Mouse (Mus musculus): ENCODE data around the gene Mdm2. TPM values are rescaled to one million over a fixed set of nuclear protein-coding genes. Genes with fewer than 3 reads are reported as not detected.

Mdm2 gene
- total and polyA plus RNA-seq, 3 experiments: 79.8 to 136 (median 112) TPM

GRCm38 (mm10) chr10:117639899-117640594 lies 70.5 kb downstream of the Mdm2 start:
- no peak for DNase-seq (ENCODE audit: extremely low read depth)
- peaks cover 4 to 7% of the 10 kb centered on the region in 2 experiments for H3K4me1 ChIP-seq (ENCODE audit: control insufficient read depth in 1 of 2, insufficient read depth in 2 of 2)
- H3K79me2 ChIP-seq (replicated peaks; ENCODE audit: control insufficient read depth, extremely low read depth, insufficient read depth, poor library complexity, severe bottlenecking): no peaks in the 10 kb centered on the region
- dilution Hi-C loops (cut with MboI; ENCODE audit: extremely low pct_ligation_motif_present, extremely low pct_unique_long_range_greater_than_20kb, low sequenced_read_pairs) (no loop called here), in situ Hi-C loops (cut with MboI; ENCODE audit: low pct_ligation_motif_present, low pct_unique_long_range_greater_than_20kb, low sequenced_read_pairs) (no loop called here)
- no peaks in the 10 kb centered on the region for H3K27me3 ChIP-seq (replicated peaks)
- no peak overlapping the region for H3K4me3 ChIP-seq (replicated peaks in 1 of 3; ENCODE audit: low read depth in 2 of 3, low read length in 2 of 3, poor library complexity in 1 of 3)
- peak overlapping the region; percentile 5; the same call in 1 of the 2 replicates for H3K4me2 ChIP-seq (ENCODE audit: insufficient read depth, low read depth, poor library complexity, severe bottlenecking)
- H3K9me3 ChIP-seq (replicated peaks; ENCODE audit: low read length): peaks cover 2% of the 10 kb centered on the region
- H3K27ac ChIP-seq (ENCODE audit: insufficient read depth, low read depth): no peak overlapping the region
- TF ChIP-seq USF1 (IDR thresholded peaks at IDR 0.05; ENCODE audit: low read depth, low read length): peak; percentile 53
- no peak for TF ChIP-seq RAD21 (IDR thresholded peaks at IDR 0.05; ENCODE audit: low read depth, low read length)
- TF ChIP-seq BHLHE40 (IDR thresholded peaks at IDR 0.05; ENCODE audit: low read depth, low read length): peak; percentile 70
- H3K36me3 ChIP-seq (replicated peaks in 1 of 2; ENCODE audit: control insufficient read depth in 1 of 2, insufficient read depth in 1 of 2, low read length in 1 of 2): no peaks in the 10 kb centered on the region
- no peak overlapping the region for H3K9ac ChIP-seq (ENCODE audit: insufficient read depth, low read depth)

DNA sequence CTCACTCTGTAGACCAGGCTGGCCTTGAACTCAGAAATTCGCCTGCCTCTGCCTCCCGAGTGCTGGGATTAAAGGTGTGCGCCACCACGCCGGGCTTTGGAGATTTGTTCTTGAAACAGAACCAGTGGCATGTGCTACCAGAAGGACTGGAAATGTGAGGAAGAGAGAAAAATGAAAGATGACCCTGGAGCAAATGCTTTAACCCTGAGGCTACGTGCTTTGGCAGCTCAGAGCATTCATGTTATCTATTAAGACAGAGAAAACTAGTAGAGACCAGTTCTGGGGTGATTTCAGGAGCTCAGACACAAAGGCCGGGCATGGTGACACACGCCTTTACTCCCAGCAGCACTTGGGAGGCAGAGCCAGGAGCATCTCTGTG lies 71.3 kb downstream of the Mdm2 start:
- H3K27me3 ChIP-seq (replicated peaks): no peaks in the 10 kb centered on the region
- dilution Hi-C loops (cut with MboI; ENCODE audit: extremely low pct_ligation_motif_present, extremely low pct_unique_long_range_greater_than_20kb, low sequenced_read_pairs): no loop called here

More for the DNA sequence above, 71.3 kb downstream of the Mdm2 start:
- Histone ChIP-seq H3K27ac (ENCODE audit: insufficient read depth, low read depth) (no peak overlapping the region), H3K4me3 (replicated peaks in 1 of 3; ENCODE audit: low read depth in 2 of 3, low read length in 2 of 3, poor library complexity in 1 of 3) (no peak overlapping the region), H3K4me1 (ENCODE audit: control insufficient read depth in 1 of 2, insufficient read depth in 2 of 2) (peaks cover 4 to 7% of the 10 kb centered on the region in 2 experiments), H3K9me3 (replicated peaks; ENCODE audit: low read length) (peaks cover 2% of the 10 kb centered on the region), H3K79me2 (replicated peaks; ENCODE audit: control insufficient read depth, extremely low read depth, insufficient read depth, poor library complexity, severe bottlenecking) (no peaks in the 10 kb centered on the region), H3K9ac (ENCODE audit: insufficient read depth, low read depth) (no peak overlapping the region), H3K36me3 (replicated peaks in 1 of 2; ENCODE audit: control insufficient read depth in 1 of 2, insufficient read depth in 1 of 2, low read length in 1 of 2) (no peaks in the 10 kb centered on the region), H3K4me2 (ENCODE audit: insufficient read depth, low read depth, poor library complexity, severe bottlenecking) (no peak overlapping the region)
- in situ Hi-C loops (cut with MboI; ENCODE audit: low pct_ligation_motif_present, low pct_unique_long_range_greater_than_20kb, low sequenced_read_pairs): no loop called here
- DNase-seq (ENCODE audit: extremely low read depth): no peak
- TF ChIP-seq MAZ (IDR thresholded peaks at IDR 0.05; ENCODE audit: low read depth, low read length) (no peak), MXI1 (IDR thresholded peaks at IDR 0.05; ENCODE audit: low read depth, low read length) (no peak), ZNF384 (IDR thresholded peaks at IDR 0.05; ENCODE audit: low read depth, low read length) (no peak), NELFE (IDR thresholded peaks at IDR 0.05; ENCODE audit: low read depth, low read length) (no peak), RAD21 (IDR thresholded peaks at IDR 0.05; ENCODE audit: low read depth, low read length) (no peak), NRF1 (IDR thresholded peaks at IDR 0.05; ENCODE audit: low read depth, low read length) (no peak), ZC3H11A (IDR thresholded peaks at IDR 0.05; ENCODE audit: low read depth, low read length) (no peak), MAFK (IDR thresholded peaks at IDR 0.05; ENCODE audit: insufficient replicate concordance, low read length) (no peak), PAX5 (IDR thresholded peaks at IDR 0.05; ENCODE audit: low read length) (no peak), POLR2AphosphoS2 (IDR thresholded peaks at IDR 0.05; ENCODE audit: low read depth, low read length) (no peak)

Other genes starting within 250 kb of the Mdm2 start
- 0.04 and 0.25 TPM in 2 replicates for gene Cpm, start 81.3 kb downstream of the Mdm2 start, total RNA-seq (2012; rRNA removed)
- 0.09 and 0.31 TPM in 2 replicates for gene Cpm, start 81.3 kb downstream of the Mdm2 start, total RNA-seq (2014; rRNA removed)
- gene Cpm, start 81.3 kb downstream of the Mdm2 start, polyA plus RNA-seq (2012; ENCODE audit: insufficient read length, low read depth): 0.17 and 0.31 TPM in 2 replicates
- 5.0 and 6.4 TPM in 2 replicates for gene Slc35e3, start 35.6 kb upstream of the Mdm2 start, total RNA-seq (2012; rRNA removed)
- gene Slc35e3, start 35.6 kb upstream of the Mdm2 start, total RNA-seq (2014; rRNA removed): 1.4 and 2.2 TPM in 2 replicates
- 9.7 and 9.8 TPM in 2 replicates for gene Slc35e3, start 35.6 kb upstream of the Mdm2 start, polyA plus RNA-seq (2012; ENCODE audit: insufficient read length, low read depth)
- gene Nup107, start 81.9 kb upstream of the Mdm2 start, total RNA-seq (2012; rRNA removed): 47.7 and 58.1 TPM in 2 replicates
- gene Nup107, start 81.9 kb upstream of the Mdm2 start, total RNA-seq (2014; rRNA removed): 87.7 and 97.0 TPM in 2 replicates
- gene Nup107, start 81.9 kb upstream of the Mdm2 start, polyA plus RNA-seq (2012; ENCODE audit: insufficient read length, low read depth): 77.7 and 82.0 TPM in 2 replicates
- gene Rap1b, start 135.3 kb upstream of the Mdm2 start, total RNA-seq (2012; rRNA removed): 37.0 and 49.8 TPM in 2 replicates
- gene Rap1b, start 135.3 kb upstream of the Mdm2 start, total RNA-seq (2014; rRNA removed): 205 and 225 TPM in 2 replicates
- 186 and 214 TPM in 2 replicates for gene Rap1b, start 135.3 kb upstream of the Mdm2 start, polyA plus RNA-seq (2012; ENCODE audit: insufficient read length, low read depth)